Mouse (Mus musculus): ENCODE results near the gene Ocm. TPM values are rescaled to one million over a fixed set of nuclear protein-coding genes. Genes with fewer than 3 reads are reported as not detected.

The Ocm gene
- polyA plus RNA-seq, 1 experiment from 2014 or later: not detected

DNA sequence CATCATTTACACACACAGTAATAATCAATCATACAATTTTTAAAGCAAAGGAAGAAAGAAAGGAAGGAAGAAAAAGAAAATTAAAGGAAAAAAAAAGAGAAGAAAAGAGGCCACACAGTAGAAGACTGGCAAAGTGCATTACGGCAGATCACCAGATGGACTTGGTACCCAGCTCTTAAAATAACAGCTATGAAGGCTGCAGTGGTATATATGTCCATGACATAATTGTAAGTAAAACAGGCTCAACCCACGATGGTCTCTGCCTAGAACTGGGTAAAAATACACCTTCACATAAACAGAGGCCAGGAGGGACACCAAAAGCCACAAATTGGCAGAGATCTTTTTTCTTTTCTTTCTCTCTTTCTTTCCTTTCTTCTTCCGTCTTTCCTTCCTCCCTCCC lies 23.4 kb upstream of the Ocm start:
- Histone ChIP-seq H3K4me2 (no peak overlapping the region), H3K27ac (ENCODE audit: low read depth) (no peak overlapping the region), H3K4me3 (ENCODE audit: low read depth, low read length) (no peak overlapping the region), H3K4me1 (ENCODE audit: insufficient read depth) (no peaks in the 10 kb centered on the region), H3K9me3 (ENCODE audit: low read depth, low read length) (no peaks in the 10 kb centered on the region), H3K9ac (no peak overlapping the region), H3K36me3 (ENCODE audit: insufficient read depth) (no peaks in the 10 kb centered on the region), H3K27me3 (ENCODE audit: insufficient read depth, low read length) (no peaks in the 10 kb centered on the region)
- DNase-seq: no peak
- TF ChIP-seq CTCF (IDR thresholded peaks at IDR 0.05; ENCODE audit: low read depth): no peak
- no peak for ATAC-seq (ENCODE audit: insufficient read depth)
- 56% methylated on average over 3 of the region's 3 CpGs for WGBS

DNA sequence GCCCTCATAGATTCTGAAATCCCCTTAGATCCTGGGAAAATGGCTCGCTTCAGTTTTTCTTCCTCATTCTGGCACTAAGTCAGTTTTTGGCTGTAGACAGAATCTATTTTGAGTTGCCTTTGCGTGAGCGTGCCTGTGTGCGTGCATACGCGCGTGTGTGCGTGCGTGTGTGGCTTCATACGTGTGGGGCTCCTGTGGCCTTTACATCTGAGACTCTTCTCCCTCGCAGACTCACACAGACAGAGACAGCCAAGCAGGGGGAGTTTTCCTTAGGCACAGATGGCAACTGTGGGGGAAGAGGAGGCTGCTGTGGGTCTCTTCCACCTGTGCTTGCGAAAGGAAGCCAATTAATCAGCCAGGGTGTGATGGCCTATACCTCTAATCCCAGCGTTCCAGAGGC lies 20.9 kb upstream of the Ocm start:
- no peak overlapping the region for H3K9ac ChIP-seq
- no peak overlapping the region for H3K4me3 ChIP-seq (ENCODE audit: low read depth, low read length)
- no peak for ATAC-seq (ENCODE audit: insufficient read depth)
- no peak overlapping the region for H3K4me2 ChIP-seq
- H3K36me3 ChIP-seq (ENCODE audit: insufficient read depth): no peaks in the 10 kb centered on the region
- DNase-seq: no peak
- H3K9me3 ChIP-seq (ENCODE audit: low read depth, low read length): no peaks in the 10 kb centered on the region
- no peaks in the 10 kb centered on the region for H3K4me1 ChIP-seq (ENCODE audit: insufficient read depth)
- WGBS: 63% methylated on average over 13 of the region's 13 CpGs
- no peak for TF ChIP-seq CTCF (IDR thresholded peaks at IDR 0.05; ENCODE audit: low read depth)
- no peak overlapping the region for H3K27ac ChIP-seq (ENCODE audit: low read depth)
- no peaks in the 10 kb centered on the region for H3K27me3 ChIP-seq (ENCODE audit: insufficient read depth, low read length)

DNA sequence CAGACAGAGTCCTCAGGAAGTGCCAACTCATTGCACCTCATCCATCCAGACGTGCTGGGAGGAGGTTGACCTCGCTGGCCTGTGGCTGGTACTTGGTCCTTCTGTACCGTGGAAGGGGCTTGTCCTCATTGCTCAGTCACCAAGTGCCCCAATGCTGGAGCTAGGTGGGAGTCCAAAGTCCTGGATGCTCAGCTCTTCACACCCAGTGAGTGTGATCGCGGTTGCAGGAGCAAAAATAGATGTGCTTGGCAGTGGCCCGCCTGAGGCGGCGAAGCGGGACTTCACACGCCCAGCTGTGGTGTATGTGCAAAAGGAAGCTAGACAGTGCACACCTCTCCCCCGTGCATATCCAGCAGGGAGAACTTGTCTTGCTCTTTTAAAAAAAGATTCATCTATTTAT lies 16.7 kb upstream of the Ocm start:
- H3K27ac ChIP-seq (ENCODE audit: low read depth): no peak overlapping the region
- no peaks in the 10 kb centered on the region for H3K27me3 ChIP-seq (ENCODE audit: insufficient read depth, low read length)
- no peak overlapping the region for H3K9ac ChIP-seq
- H3K9me3 ChIP-seq (ENCODE audit: low read depth, low read length): no peaks in the 10 kb centered on the region
- H3K4me2 ChIP-seq: no peak overlapping the region
- DNase-seq (no peak), ATAC-seq (ENCODE audit: insufficient read depth) (no peak)
- H3K4me3 ChIP-seq (ENCODE audit: low read depth, low read length): no peak overlapping the region
- TF ChIP-seq CTCF (IDR thresholded peaks at IDR 0.05; ENCODE audit: low read depth): no peak
- no peaks in the 10 kb centered on the region for H3K4me1 ChIP-seq (ENCODE audit: insufficient read depth)
- no peaks in the 10 kb centered on the region for H3K36me3 ChIP-seq (ENCODE audit: insufficient read depth)
- WGBS: 84% methylated on average over 11 of the region's 11 CpGs

DNA sequence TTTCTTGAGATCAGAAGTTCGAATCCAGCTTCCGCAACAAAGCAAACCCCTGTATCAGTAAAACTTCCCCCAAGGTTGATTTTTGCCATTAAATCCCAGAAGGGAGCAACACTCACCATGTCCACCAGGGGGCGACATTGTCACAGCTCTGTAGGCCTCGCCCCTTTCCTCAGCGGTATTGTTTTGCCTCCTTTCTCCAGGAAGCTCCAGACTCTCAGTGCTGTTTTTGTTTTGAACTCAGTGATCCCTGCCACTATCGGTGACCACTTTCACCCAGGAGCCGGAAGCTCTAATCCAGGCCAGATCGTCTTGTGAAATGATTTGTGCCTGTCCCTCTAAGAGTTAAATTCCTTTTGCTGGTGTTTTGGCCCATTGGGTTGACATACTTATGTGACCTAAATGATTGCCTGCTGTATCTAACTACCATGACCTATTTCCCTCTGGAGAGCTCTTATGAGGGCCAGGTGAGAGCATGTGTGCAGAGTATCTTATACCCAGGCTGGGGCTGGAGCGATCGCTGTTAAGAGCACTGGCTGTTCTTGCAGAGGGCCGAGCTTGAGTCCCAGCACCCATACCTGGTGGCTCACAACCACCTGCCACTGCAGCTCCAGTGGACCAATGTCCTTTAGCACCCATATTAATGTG lies 14.4 kb upstream of the Ocm start:
- no peaks in the 10 kb centered on the region for H3K9me3 ChIP-seq (ENCODE audit: low read depth, low read length)
- H3K36me3 ChIP-seq (ENCODE audit: insufficient read depth): no peaks in the 10 kb centered on the region
- peak; percentile 95 for TF ChIP-seq CTCF (IDR thresholded peaks at IDR 0.05; ENCODE audit: low read depth)
- H3K9ac ChIP-seq: no peak overlapping the region
- no peaks in the 10 kb centered on the region for H3K27me3 ChIP-seq (ENCODE audit: insufficient read depth, low read length)
- WGBS: 41% methylated on average over 11 of the region's 11 CpGs
- H3K4me3 ChIP-seq (ENCODE audit: low read depth, low read length): no peak overlapping the region
- no peaks in the 10 kb centered on the region for H3K4me1 ChIP-seq (ENCODE audit: insufficient read depth)
- ATAC-seq (ENCODE audit: insufficient read depth) (peak; percentile 44; the same call in 1 of the 2 replicates), DNase-seq (peak; percentile 85)
- no peak overlapping the region for H3K27ac ChIP-seq (ENCODE audit: low read depth)
- peak overlapping the region; percentile 26; the same call in 1 of the 2 replicates for H3K4me2 ChIP-seq

DNA sequence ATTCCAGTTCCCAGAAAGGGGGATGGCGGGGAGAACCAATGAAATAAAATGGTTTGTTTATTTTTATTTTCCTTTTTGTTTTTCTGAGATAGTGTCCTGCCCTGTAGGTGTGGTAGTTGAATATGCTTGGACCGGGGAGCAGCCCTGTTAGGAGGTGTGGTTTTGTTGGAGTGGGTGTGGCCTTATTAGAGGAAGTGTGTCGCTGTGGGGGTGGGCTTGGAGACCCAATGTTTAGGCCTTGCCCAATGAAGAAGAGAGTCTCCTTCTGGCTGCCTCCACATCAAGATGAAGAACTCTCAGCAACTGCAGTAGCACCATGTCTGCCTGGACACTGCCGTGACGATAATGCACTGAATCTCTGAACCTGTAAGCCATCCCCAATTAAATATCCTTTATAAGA lies 13.4 kb upstream of the Ocm start:
- Histone ChIP-seq H3K27me3 (ENCODE audit: insufficient read depth, low read length) (no peaks in the 10 kb centered on the region), H3K9me3 (ENCODE audit: low read depth, low read length) (no peaks in the 10 kb centered on the region), H3K4me1 (ENCODE audit: insufficient read depth) (no peaks in the 10 kb centered on the region), H3K36me3 (ENCODE audit: insufficient read depth) (no peaks in the 10 kb centered on the region), H3K9ac (no peak overlapping the region), H3K27ac (ENCODE audit: low read depth) (no peak overlapping the region), H3K4me3 (ENCODE audit: low read depth, low read length) (no peak overlapping the region), H3K4me2 (no peak overlapping the region)
- TF ChIP-seq CTCF (IDR thresholded peaks at IDR 0.05; ENCODE audit: low read depth): no peak
- no peak for DNase-seq
- WGBS: 82% methylated on average over 5 of the region's 5 CpGs
- no peak for ATAC-seq (ENCODE audit: insufficient read depth)

DNA sequence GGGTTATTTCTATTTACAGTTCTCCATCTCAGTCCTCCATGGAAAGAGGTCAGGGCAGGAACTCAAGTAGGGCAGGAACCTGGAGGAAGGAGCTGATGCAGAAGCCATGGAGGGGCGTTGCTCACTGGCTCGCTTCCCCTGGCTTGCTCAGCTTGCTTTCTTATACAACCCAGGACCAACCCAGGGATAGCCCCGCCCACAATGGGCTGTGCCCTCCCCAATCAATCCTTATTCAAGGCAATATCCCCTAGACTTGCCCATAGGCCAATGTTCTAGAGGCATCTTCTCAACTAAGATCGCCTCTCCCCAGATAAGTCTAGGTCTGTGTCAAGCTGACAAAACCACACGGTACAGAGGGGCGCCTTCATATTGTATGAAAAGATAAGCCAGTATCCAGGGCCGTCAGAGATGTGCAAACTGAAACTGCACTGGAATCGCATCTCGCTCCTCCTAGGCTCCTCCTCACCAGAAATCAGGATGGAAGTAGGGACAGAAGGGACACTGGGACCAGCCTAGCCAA lies 12.7 kb upstream of the Ocm start:
- Histone ChIP-seq H3K27ac (ENCODE audit: low read depth) (no peak overlapping the region), H3K9me3 (ENCODE audit: low read depth, low read length) (no peaks in the 10 kb centered on the region), H3K4me3 (ENCODE audit: low read depth, low read length) (no peak overlapping the region), H3K4me1 (ENCODE audit: insufficient read depth) (no peaks in the 10 kb centered on the region), H3K4me2 (no peak overlapping the region), H3K9ac (no peak overlapping the region), H3K36me3 (ENCODE audit: insufficient read depth) (no peaks in the 10 kb centered on the region), H3K27me3 (ENCODE audit: insufficient read depth, low read length) (no peaks in the 10 kb centered on the region)
- no peak for TF ChIP-seq CTCF (IDR thresholded peaks at IDR 0.05; ENCODE audit: low read depth)
- DNase-seq (no peak), ATAC-seq (ENCODE audit: insufficient read depth) (no peak)
- WGBS: 72% methylated on average over 9 of the region's 9 CpGs

DNA sequence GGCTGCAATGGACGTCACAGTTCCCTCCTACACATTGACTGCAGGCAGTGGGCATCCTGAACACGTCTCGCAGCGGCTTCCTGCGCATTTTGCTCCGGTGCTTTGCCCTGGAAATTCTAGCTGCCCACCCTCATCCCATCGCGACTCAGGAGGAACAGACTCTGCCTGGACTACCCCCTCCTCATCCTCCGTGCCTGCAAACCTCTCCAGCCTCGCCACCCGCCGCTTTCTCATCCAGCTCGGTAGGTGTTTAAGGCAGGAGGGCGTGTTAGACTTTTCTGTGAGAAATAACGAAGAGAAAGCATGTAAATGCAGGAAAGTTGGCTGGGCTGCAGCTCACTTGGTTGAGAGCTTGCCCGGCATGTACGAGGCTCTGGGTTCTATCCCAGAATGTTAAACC lies 10.5 kb upstream of the Ocm start:
- TF ChIP-seq CTCF (IDR thresholded peaks at IDR 0.05; ENCODE audit: low read depth): no peak
- H3K4me3 ChIP-seq (ENCODE audit: low read depth, low read length): no peak overlapping the region
- no peaks in the 10 kb centered on the region for H3K4me1 ChIP-seq (ENCODE audit: insufficient read depth)
- no peak for ATAC-seq (ENCODE audit: insufficient read depth)
- H3K27me3 ChIP-seq (ENCODE audit: insufficient read depth, low read length): no peaks in the 10 kb centered on the region
- no peak overlapping the region for H3K27ac ChIP-seq (ENCODE audit: low read depth)
- 58% methylated on average over 17 of the region's 17 CpGs for WGBS
- H3K9me3 ChIP-seq (ENCODE audit: low read depth, low read length): no peaks in the 10 kb centered on the region
- H3K4me2 ChIP-seq: no peak overlapping the region
- no peak for DNase-seq
- H3K36me3 ChIP-seq (ENCODE audit: insufficient read depth): no peaks in the 10 kb centered on the region
- no peak overlapping the region for H3K9ac ChIP-seq

Measured in lung, embryonic 14.5 days (tissue).